Mouse (Mus musculus): ENCODE measurements around the gene Ube2v1. TPM values are rescaled to one million over a fixed set of nuclear protein-coding genes. Genes with fewer than 3 reads are reported as not detected.
A peak's percentile ranks its signal among the peaks of the same experiment; 100 is the strongest.

Gene Ube2v1
- polyA plus RNA-seq (2015; fragmentation: Nextera tagmentation; extraction: Ambion mirVana), result 267 and 298 TPM in 2 replicates

DNA sequence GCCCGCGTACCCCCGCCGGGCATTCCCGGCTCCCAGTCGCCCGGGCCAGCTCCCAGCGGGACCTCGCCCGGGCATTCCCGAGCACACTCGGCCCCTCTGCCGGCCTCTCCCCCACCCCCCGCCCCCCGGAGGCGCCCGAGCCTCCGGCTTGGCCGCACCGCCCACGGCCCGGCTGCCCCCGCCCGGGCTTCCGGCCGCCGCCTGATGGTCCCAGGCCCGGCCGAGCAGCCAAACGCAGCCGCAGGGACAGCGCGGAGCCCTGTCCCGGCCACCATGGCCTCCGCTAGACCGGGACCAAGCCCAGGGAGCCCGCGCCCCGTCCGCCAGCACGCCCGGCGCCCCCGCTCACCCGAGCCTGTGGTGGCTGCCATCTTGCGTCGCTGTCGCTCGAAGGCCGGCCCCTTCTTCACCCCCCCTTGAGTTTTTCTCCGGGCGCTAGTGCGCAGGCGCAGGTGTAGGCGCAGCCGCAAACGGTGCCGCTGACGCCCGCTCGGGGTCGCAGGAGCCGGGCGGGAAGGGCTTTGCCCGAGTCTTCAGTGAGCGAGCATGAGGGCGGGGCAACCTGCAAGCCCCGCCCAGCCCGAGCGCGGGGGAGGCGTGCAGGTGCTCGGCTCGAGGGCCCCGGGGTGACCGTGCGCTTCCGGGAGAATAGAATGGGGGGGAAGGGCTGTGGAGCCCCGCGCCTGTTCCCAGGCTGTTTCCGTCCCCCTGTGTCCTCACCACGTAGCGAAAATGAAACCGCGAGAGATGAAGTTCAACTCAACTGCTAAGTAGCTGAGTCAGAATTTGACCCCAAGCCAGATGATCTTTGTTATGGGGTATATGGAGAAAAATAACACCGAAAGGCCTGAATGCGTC, at the start of gene Ube2v1:
Ube2v1 (minus strand) TSS at position 505 of the 858 bp plus-strand sequence.
- no peaks in the 10 kb centered on the region for H3K36me3 ChIP-seq (ENCODE audit: control insufficient read depth, insufficient read depth, low read length)
- WGBS, result under 1% methylated on average over 84 of the region's 87 CpGs
- peak within 1 kb of the TSS; percentile 98 for H3K9ac ChIP-seq (ENCODE audit: low read length)
- no peaks in the 10 kb centered on the region for H3K27me3 ChIP-seq (ENCODE audit: control insufficient read depth, insufficient read depth, low read length)
- H3K4me3 ChIP-seq (replicated peaks; ENCODE audit: low read length), result peak within 1 kb of the TSS; percentile 86
- H3K4me1 ChIP-seq (ENCODE audit: control insufficient read depth, insufficient read depth, low read length), result peaks cover 53% of the 10 kb centered on the region
- H3K9me3 ChIP-seq (replicated peaks; ENCODE audit: control insufficient read depth, low read length), result no peaks in the 10 kb centered on the region
- ATAC-seq (ENCODE audit: insufficient read depth, low FRiP score), result peak; percentile 91
- peak within 1 kb of the TSS; percentile 96 for H3K4me2 ChIP-seq (ENCODE audit: low read depth, low read length)
- H3K27ac ChIP-seq (ENCODE audit: low read length), result peak within 1 kb of the TSS; percentile 89

DNA sequence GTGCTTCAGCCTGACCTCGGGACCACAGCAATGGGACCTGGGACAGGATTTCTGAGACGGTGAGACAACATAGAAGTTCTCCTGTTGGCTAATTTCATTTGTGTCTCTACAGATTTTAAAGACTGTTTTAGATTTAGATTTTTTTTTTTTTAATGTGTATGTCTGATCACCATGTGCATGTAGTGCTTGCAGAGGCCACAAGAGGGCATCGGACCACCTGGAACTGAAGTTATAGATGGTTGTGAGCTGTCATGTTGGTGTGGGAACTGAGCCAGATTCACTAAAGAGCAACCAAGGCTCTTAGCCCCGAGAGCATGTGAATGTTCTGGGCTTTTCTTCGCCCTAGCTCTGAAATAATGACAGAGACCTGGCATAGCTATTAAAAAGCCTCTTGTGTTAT, 48.8 kb upstream of the Ube2v1 start:
- no peak overlapping the region for H3K9ac ChIP-seq (ENCODE audit: low read length)
- no peak for ATAC-seq (ENCODE audit: insufficient read depth, low FRiP score)
- no peaks in the 10 kb centered on the region for H3K9me3 ChIP-seq (replicated peaks; ENCODE audit: control insufficient read depth, low read length)
- WGBS, result 45% methylated on average over 5 of the region's 5 CpGs
- H3K27ac ChIP-seq (ENCODE audit: low read length), result no peak overlapping the region
- H3K4me3 ChIP-seq (replicated peaks; ENCODE audit: low read length), result no peak overlapping the region
- no peaks in the 10 kb centered on the region for H3K4me1 ChIP-seq (ENCODE audit: control insufficient read depth, insufficient read depth, low read length)
- H3K27me3 ChIP-seq (ENCODE audit: control insufficient read depth, insufficient read depth, low read length), result no peaks in the 10 kb centered on the region
- H3K4me2 ChIP-seq (ENCODE audit: low read depth, low read length), result no peak overlapping the region
- H3K36me3 ChIP-seq (ENCODE audit: control insufficient read depth, insufficient read depth, low read length), result no peaks in the 10 kb centered on the region

DNA sequence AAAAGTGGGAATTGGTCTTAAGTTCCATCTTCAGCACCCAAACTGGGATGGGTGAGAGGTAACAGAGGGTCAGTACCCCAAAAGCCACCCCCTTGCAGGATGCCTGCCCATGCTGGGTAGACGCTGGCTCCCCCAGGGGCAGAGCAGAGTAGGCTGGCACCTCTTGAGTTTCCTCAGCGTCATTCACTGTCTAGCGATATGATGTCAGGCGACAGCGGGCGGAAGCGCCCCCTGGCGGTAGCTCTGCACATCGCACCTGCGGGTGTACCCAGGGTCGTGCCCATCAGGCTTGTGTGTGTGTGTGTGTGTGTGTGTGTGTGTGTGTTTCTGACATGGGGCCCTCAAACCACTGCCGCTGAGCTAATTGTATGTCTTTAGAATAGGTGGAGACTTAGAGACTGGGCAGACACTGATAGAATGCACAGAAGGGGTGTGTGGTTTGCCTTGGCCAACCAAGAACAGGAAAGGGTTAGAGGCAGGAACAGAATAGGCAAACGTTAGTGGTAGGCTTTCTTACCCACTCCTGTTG, 48.1 kb upstream of the Ube2v1 start:
- Histone ChIP-seq H3K9me3 (replicated peaks; ENCODE audit: control insufficient read depth, low read length) (no peaks in the 10 kb centered on the region), H3K4me1 (ENCODE audit: control insufficient read depth, insufficient read depth, low read length) (no peaks in the 10 kb centered on the region), H3K4me2 (ENCODE audit: low read depth, low read length) (no peak overlapping the region), H3K36me3 (ENCODE audit: control insufficient read depth, insufficient read depth, low read length) (no peaks in the 10 kb centered on the region), H3K27me3 (ENCODE audit: control insufficient read depth, insufficient read depth, low read length) (no peaks in the 10 kb centered on the region), H3K9ac (ENCODE audit: low read length) (no peak overlapping the region), H3K4me3 (replicated peaks; ENCODE audit: low read length) (no peak overlapping the region), H3K27ac (ENCODE audit: low read length) (no peak overlapping the region)
- WGBS, result 0% methylated on average over 13 of the region's 13 CpGs
- ATAC-seq (ENCODE audit: insufficient read depth, low FRiP score), result peak; percentile 62; the same call in 1 of the 2 replicates

DNA sequence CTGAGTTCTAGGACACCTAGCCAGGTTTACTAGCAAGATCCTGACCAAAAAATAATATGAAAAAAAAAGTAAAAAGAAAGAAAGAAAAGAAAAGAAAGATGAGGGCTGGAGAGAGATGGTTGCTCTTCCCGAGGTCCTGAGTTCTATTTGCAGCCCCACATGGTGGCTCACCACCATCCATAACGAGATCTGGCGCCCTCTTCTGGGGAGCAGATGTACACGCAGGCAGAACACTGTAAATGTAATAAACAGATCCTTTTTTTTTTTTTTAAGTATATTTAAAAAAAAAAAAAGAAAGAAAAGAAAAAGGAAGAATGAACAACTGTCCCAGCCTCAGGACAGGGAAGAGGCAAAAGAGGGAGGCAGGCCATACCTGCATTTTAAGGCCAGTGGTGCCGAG, 46.7 kb upstream of the Ube2v1 start:
- 48% methylated on average over 5 of the region's 5 CpGs for WGBS
- H3K4me2 ChIP-seq (ENCODE audit: low read depth, low read length), result no peak overlapping the region
- no peak for ATAC-seq (ENCODE audit: insufficient read depth, low FRiP score)

DNA sequence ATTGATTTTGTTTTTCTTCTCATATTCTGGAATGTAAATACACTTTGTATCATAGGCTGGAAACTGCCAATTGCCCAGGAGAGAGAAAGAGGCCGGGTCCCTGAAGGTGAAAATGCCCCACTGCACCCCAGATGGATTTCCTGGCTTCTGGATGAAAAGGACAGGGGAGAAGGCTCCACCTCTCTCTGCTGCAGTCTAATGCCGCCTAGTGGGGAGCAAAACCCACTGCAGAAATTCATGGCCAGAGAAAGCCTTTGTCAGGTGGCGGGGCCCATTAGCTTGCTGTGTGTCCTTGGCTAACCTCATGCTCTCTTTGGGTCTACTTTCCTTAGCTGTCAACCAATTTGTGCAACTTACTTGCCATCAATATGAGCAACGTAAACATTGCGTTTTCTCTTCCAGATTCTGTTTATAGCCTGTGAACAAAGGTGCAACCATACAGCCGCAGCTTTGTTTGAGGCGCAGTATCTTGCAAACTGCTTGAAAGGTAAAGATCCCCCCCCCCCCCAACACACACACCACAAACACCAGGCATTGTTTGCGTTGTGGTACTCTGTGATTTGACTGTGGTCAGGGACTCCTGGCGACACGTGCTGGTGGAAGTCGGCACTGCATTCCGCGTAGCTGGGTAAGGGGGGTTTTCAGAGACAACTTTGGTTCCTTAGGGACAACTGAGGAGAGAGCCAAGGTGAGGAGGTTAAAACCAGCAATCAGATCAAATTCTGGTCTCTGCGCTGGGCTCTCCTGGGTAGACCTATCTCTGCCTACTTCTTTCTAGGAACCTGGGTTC, 43.4 kb upstream of the Ube2v1 start:
- Histone ChIP-seq H3K4me1 (ENCODE audit: control insufficient read depth, insufficient read depth, low read length) (peaks cover 5% of the 10 kb centered on the region), H3K4me3 (replicated peaks; ENCODE audit: low read length) (no peak overlapping the region), H3K9me3 (replicated peaks; ENCODE audit: control insufficient read depth, low read length) (no peaks in the 10 kb centered on the region), H3K4me2 (ENCODE audit: low read depth, low read length) (no peak overlapping the region), H3K27me3 (ENCODE audit: control insufficient read depth, insufficient read depth, low read length) (no peaks in the 10 kb centered on the region), H3K27ac (ENCODE audit: low read length) (no peak overlapping the region), H3K9ac (ENCODE audit: low read length) (no peak overlapping the region), H3K36me3 (ENCODE audit: control insufficient read depth, insufficient read depth, low read length) (no peaks in the 10 kb centered on the region)
- WGBS, result 35% methylated on average over 14 of the region's 14 CpGs
- ATAC-seq (ENCODE audit: insufficient read depth, low FRiP score), result no peak; the same call in 1 of the 2 replicates

More for the DNA sequence above, 46.7 kb upstream of the Ube2v1 start:
- no peak overlapping the region for H3K4me3 ChIP-seq (replicated peaks; ENCODE audit: low read length)
- no peak overlapping the region for H3K27ac ChIP-seq (ENCODE audit: low read length)
- no peaks in the 10 kb centered on the region for H3K27me3 ChIP-seq (ENCODE audit: control insufficient read depth, insufficient read depth, low read length)
- H3K9ac ChIP-seq (ENCODE audit: low read length), result no peak overlapping the region
- no peaks in the 10 kb centered on the region for H3K36me3 ChIP-seq (ENCODE audit: control insufficient read depth, insufficient read depth, low read length)
- H3K4me1 ChIP-seq (ENCODE audit: control insufficient read depth, insufficient read depth, low read length), result no peaks in the 10 kb centered on the region
- no peaks in the 10 kb centered on the region for H3K9me3 ChIP-seq (replicated peaks; ENCODE audit: control insufficient read depth, low read length)

DNA sequence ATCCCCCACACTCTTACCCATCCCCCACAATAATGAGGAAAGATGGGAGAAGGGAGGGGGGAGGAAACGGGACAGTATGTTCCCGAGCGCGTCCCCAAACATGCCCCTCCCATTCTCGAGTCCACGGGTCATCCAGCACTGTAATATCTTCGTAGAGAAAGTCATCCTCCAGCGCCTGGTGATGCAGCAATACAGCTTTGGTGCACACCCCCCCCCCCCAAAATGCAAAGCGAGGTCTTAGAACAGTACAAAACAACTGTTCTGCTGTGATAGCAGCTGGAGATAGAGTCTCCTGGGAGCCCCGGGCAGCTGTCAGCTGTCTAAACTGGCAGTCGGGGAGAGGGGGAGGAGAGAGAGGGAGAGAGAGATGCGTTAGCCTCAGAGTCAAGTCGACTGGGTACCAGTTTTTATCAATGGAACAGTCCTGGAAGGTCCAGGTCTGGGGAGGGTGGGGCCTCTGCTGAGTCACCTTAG, 40.4 kb upstream of the Ube2v1 start:
- H3K9me3 ChIP-seq (replicated peaks; ENCODE audit: control insufficient read depth, low read length), result no peaks in the 10 kb centered on the region
- no peaks in the 10 kb centered on the region for H3K36me3 ChIP-seq (ENCODE audit: control insufficient read depth, insufficient read depth, low read length)
- ATAC-seq (ENCODE audit: insufficient read depth, low FRiP score), result peak; percentile 44
- H3K27me3 ChIP-seq (ENCODE audit: control insufficient read depth, insufficient read depth, low read length), result no peaks in the 10 kb centered on the region
- no peak overlapping the region for H3K4me3 ChIP-seq (replicated peaks; ENCODE audit: low read length)
- peaks cover 5% of the 10 kb centered on the region for H3K4me1 ChIP-seq (ENCODE audit: control insufficient read depth, insufficient read depth, low read length)
- H3K27ac ChIP-seq (ENCODE audit: low read length), result no peak overlapping the region
- 0 out of 2 replicates have a peak overlapping the region, but pooled peaks have one; percentile 12 for H3K4me2 ChIP-seq (ENCODE audit: low read depth, low read length)
- WGBS, result 26% methylated on average over 13 of the region's 13 CpGs
- no peak overlapping the region for H3K9ac ChIP-seq (ENCODE audit: low read length)

DNA sequence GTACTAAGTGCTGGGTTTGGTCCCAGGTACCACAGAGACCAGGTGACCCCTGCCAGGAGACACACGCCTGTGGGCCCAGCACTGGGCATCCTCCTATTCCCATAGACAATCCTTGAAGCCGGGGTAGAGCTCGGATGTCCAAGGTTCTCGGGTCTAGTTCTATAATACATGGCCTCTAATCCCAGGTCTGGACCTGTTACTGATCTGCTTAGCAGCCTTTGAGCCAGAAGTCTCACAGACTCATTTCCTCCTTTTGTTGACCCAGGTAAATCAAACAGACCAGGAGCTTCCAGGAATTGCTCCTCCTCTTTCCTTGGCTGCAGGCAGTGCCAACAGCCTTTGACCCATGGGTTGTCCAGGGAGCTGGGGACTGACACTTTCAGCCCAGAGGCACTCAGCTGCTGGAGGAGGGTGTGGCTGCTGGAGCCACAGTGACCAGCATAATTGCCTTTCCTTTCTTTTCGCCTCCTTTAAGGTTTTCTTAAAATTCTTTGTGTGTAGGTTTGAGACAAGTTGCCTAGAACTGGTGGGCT, 39.3 kb upstream of the Ube2v1 start:
- 70% methylated on average over 5 of the region's 5 CpGs for WGBS

DNA sequence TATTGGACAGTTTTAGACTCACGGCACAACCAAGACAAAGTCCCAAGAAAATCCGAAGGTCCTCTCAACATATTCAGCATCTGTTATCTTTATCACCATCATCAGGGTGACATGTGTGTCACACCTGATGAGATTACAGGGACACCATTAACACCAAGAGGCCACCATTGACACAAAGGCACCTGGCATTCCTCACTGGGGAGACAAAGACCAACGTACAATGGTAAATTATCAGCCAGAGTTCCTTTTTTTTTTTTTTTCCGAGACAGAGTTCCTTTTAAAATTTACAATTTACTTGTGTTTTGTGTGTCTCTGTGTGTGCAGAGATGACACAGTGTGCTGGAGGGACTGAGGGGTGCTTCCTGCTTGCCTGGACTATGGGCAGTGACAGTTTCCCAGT, 37.5 kb upstream of the Ube2v1 start:
- Histone ChIP-seq H3K9ac (ENCODE audit: low read length) (no peak overlapping the region), H3K27ac (ENCODE audit: low read length) (no peak overlapping the region), H3K4me1 (ENCODE audit: control insufficient read depth, insufficient read depth, low read length) (peaks cover 5% of the 10 kb centered on the region), H3K36me3 (ENCODE audit: control insufficient read depth, insufficient read depth, low read length) (no peaks in the 10 kb centered on the region), H3K4me2 (ENCODE audit: low read depth, low read length) (no peak overlapping the region), H3K27me3 (ENCODE audit: control insufficient read depth, insufficient read depth, low read length) (no peaks in the 10 kb centered on the region), H3K4me3 (replicated peaks; ENCODE audit: low read length) (no peak overlapping the region), H3K9me3 (replicated peaks; ENCODE audit: control insufficient read depth, low read length) (no peaks in the 10 kb centered on the region)
- ATAC-seq (ENCODE audit: insufficient read depth, low FRiP score), result no peak
- 54% methylated on average over 4 of the region's 4 CpGs for WGBS

More for the DNA sequence above, 39.3 kb upstream of the Ube2v1 start:
- no peaks in the 10 kb centered on the region for H3K27me3 ChIP-seq (ENCODE audit: control insufficient read depth, insufficient read depth, low read length)
- no peak overlapping the region for H3K9ac ChIP-seq (ENCODE audit: low read length)
- no peak for ATAC-seq (ENCODE audit: insufficient read depth, low FRiP score)
- no peak overlapping the region for H3K4me2 ChIP-seq (ENCODE audit: low read depth, low read length)
- H3K36me3 ChIP-seq (ENCODE audit: control insufficient read depth, insufficient read depth, low read length), result no peaks in the 10 kb centered on the region
- H3K4me3 ChIP-seq (replicated peaks; ENCODE audit: low read length), result no peak overlapping the region
- peaks cover 5% of the 10 kb centered on the region for H3K4me1 ChIP-seq (ENCODE audit: control insufficient read depth, insufficient read depth, low read length)
- no peak overlapping the region for H3K27ac ChIP-seq (ENCODE audit: low read length)
- no peaks in the 10 kb centered on the region for H3K9me3 ChIP-seq (replicated peaks; ENCODE audit: control insufficient read depth, low read length)
